In genomic region chr19:8798264-8798946, GRCm38 (mm10) we compare ENCODE assay signal across 8 mouse cellular contexts. TPM values are rescaled to one million over a fixed set of nuclear protein-coding genes. Genes with fewer than 3 reads are reported as not detected.
DNase-seq lines count a peak whose midpoint lies in the region; ATAC-seq and TF ChIP-seq lines count a peak whose summit lies in the region.

Polr2g (minus strand) TSS chr19:8798577.

- H3K4me2 ChIP-seq in heart, embryonic 11.5 days: peak within 1 kb of the TSS; percentile 77
- peak within 1 kb of the TSS; percentile 86 for H3K4me2 ChIP-seq in kidney, embryonic 16.5 days (replicated peaks; ENCODE audit: low read depth, low read length)
- H3K4me2 ChIP-seq in myocyte (ENCODE audit: low read depth): peak within 1 kb of the TSS; percentile 80

- peak within 1 kb of the TSS; percentile 70 for H3K27ac ChIP-seq in heart, embryonic 11.5 days (ENCODE audit: low read depth, low read length)
- H3K27ac ChIP-seq in kidney, embryonic 16.5 days (ENCODE audit: low read length): peak within 1 kb of the TSS; percentile 50
- H3K27ac ChIP-seq in liver, adult 2 months (replicated peaks; ENCODE audit: insufficient read depth, low read depth, low read length): peak within 1 kb of the TSS; percentile 37

- H3K27me3 ChIP-seq in C2C12 (ENCODE audit: control insufficient read depth, insufficient read depth, insufficient read length) (no peaks in the 10 kb centered on the region), myocyte (ENCODE audit: control insufficient read depth, insufficient read depth, insufficient read length) (no peaks in the 10 kb centered on the region)
- H3K27me3 ChIP-seq in erythroblast, embryonic 14.5 days (ENCODE audit: control insufficient read depth): no peaks in the 10 kb centered on the region
- H3K27me3 ChIP-seq in heart, embryonic 11.5 days (ENCODE audit: control insufficient read depth, insufficient read depth, low read length): no peaks in the 10 kb centered on the region
- no peaks in the 10 kb centered on the region for H3K27me3 ChIP-seq in kidney, embryonic 16.5 days (ENCODE audit: insufficient read depth, low read length)
- no peaks in the 10 kb centered on the region for H3K27me3 ChIP-seq in liver, adult 2 months (ENCODE audit: control insufficient read depth, insufficient read depth, low read length)
- H3K27me3 ChIP-seq in splenic B cell, adult 2 months (ENCODE audit: control insufficient read depth, insufficient read depth, low read length, poor library complexity, severe bottlenecking): no peaks in the 10 kb centered on the region

- H3K36me3 ChIP-seq in C2C12 (ENCODE audit: control insufficient read depth, insufficient read depth) (peaks cover 33% of the 10 kb centered on the region), myocyte (ENCODE audit: control insufficient read depth, insufficient read depth) (peaks cover 16% of the 10 kb centered on the region)
- peaks cover 31% of the 10 kb centered on the region for H3K36me3 ChIP-seq in erythroblast, embryonic 14.5 days (ENCODE audit: control insufficient read depth)
- H3K36me3 ChIP-seq in heart, embryonic 11.5 days (ENCODE audit: control insufficient read depth, insufficient read depth, low read length): peaks cover 17% of the 10 kb centered on the region
- H3K36me3 ChIP-seq in kidney, embryonic 16.5 days (ENCODE audit: insufficient read depth, low read length): peaks cover 22% of the 10 kb centered on the region
- peaks cover 5% of the 10 kb centered on the region; the same call in 1 of the 2 replicates for H3K36me3 ChIP-seq in liver, adult 2 months (ENCODE audit: control insufficient read depth, insufficient read depth, low read length)
- peaks cover 17% of the 10 kb centered on the region for H3K36me3 ChIP-seq in splenic B cell, adult 2 months (ENCODE audit: control insufficient read depth, insufficient read depth, low read length, poor library complexity, severe bottlenecking)

- H3K79me3 ChIP-seq in C2C12 (ENCODE audit: low read depth): peaks cover 16% of the 10 kb centered on the region

- 2% methylated on average over 25 of the region's 25 CpGs for WGBS in heart, embryonic 11.5 days (ENCODE audit: insufficient replicate concordance)
- under 1% methylated on average over 25 of the region's 25 CpGs for WGBS in kidney, embryonic 16.5 days
- WGBS in liver, adult 2 months: under 1% methylated on average over 25 of the region's 25 CpGs

- H3K4me3 ChIP-seq in C2C12 (ENCODE audit: insufficient read depth, poor library complexity, severe bottlenecking) (peak within 1 kb of the TSS; percentile 79), myocyte (peak within 1 kb of the TSS; percentile 75)
- peak within 1 kb of the TSS; percentile 92 for H3K4me3 ChIP-seq in erythroblast, embryonic 14.5 days (replicated peaks)
- peak within 1 kb of the TSS; percentile 91 for H3K4me3 ChIP-seq in heart, embryonic 11.5 days (ENCODE audit: low read depth, low read length)
- peak within 1 kb of the TSS; percentile 71 for H3K4me3 ChIP-seq in kidney, embryonic 16.5 days (ENCODE audit: low read length)
- peak within 1 kb of the TSS; percentile 85 for H3K4me3 ChIP-seq in liver, adult 2 months (ENCODE audit: insufficient read depth, low read depth, low read length)

- TF ChIP-seq POLR2A in brain, embryonic 14.5 days (IDR thresholded peaks at IDR 0.05; ENCODE audit: borderline replicate concordance, extremely low read depth, insufficient read depth, insufficient read length, poor library complexity, severe bottlenecking): peak; percentile 30; the same call in 1 of the 2 replicates
- TF ChIP-seq POLR2A in liver, adult 2 months (IDR thresholded peaks at IDR 0.05; ENCODE audit: extremely low read depth, insufficient read depth, low read length): peak; percentile 83
- peak; percentile 74 for TF ChIP-seq POLR2A in myocyte (IDR thresholded peaks at IDR 0.05; ENCODE audit: insufficient read length, low read depth)

- peak; percentile 97 for DNase-seq in brain, embryonic 14.5 days (ENCODE audit: low read depth)
- DNase-seq in liver, adult 2 months (ENCODE audit: extremely low read depth, low read depth, low spot score): peak; percentile 88
- DNase-seq in splenic B cell, adult 2 months (ENCODE audit: low read depth, low spot score): peak; percentile 93

- H3K79me2 ChIP-seq in C2C12 (ENCODE audit: control insufficient read depth, insufficient read depth): peaks cover 26% of the 10 kb centered on the region
- no peaks in the 10 kb centered on the region for H3K79me2 ChIP-seq in liver, adult 2 months (ENCODE audit: control insufficient read depth, insufficient read depth, low read length)
- peaks cover 23% of the 10 kb centered on the region for H3K79me2 ChIP-seq in myocyte (ENCODE audit: control insufficient read depth, insufficient read depth)

- H3ac ChIP-seq in C2C12 (ENCODE audit: control insufficient read depth, insufficient read length, low read depth) (peak within 1 kb of the TSS; percentile 72), myocyte (ENCODE audit: control insufficient read depth, insufficient read length) (peak within 1 kb of the TSS; percentile 23)

- ATAC-seq in heart, embryonic 11.5 days (replicated peaks; ENCODE audit: insufficient number of reproducible peaks, low FRiP score, low TSS enrichment): peak; percentile 82
- ATAC-seq in kidney, embryonic 16.5 days (ENCODE audit: low FRiP score, low TSS enrichment): peak; percentile 79

- TF ChIP-seq CTCF in C2C12 (IDR thresholded peaks at IDR 0.05; ENCODE audit: control insufficient read depth, insufficient read depth, insufficient read length): no peak
- no peak for TF ChIP-seq CTCF in brain, embryonic 14.5 days (IDR thresholded peaks at IDR 0.05; ENCODE audit: borderline replicate concordance, extremely low read depth, insufficient read depth, insufficient read length)
- TF ChIP-seq CTCF in liver, adult 2 months (IDR thresholded peaks at IDR 0.05; ENCODE audit: low read depth, low read length): no peak

- peak within 1 kb of the TSS; percentile 94 for H3K9ac ChIP-seq in heart, embryonic 11.5 days (ENCODE audit: low read depth, low read length)
- H3K9ac ChIP-seq in kidney, embryonic 16.5 days (replicated peaks; ENCODE audit: low read length): peak within 1 kb of the TSS; percentile 88
- H3K9ac ChIP-seq in liver, adult 2 months (ENCODE audit: low read depth, low read length): peak within 1 kb of the TSS; percentile 51

- H3K4me1 ChIP-seq in erythroblast, embryonic 14.5 days (ENCODE audit: control insufficient read depth): peaks cover 60% of the 10 kb centered on the region
- peaks cover 7% of the 10 kb centered on the region; the same call in 1 of the 2 replicates for H3K4me1 ChIP-seq in heart, embryonic 11.5 days (ENCODE audit: control insufficient read depth, insufficient read depth, low read length)
- peaks cover 18% of the 10 kb centered on the region for H3K4me1 ChIP-seq in kidney, embryonic 16.5 days (ENCODE audit: insufficient read depth, low read length)
- peaks cover 6% of the 10 kb centered on the region; the same call in 1 of the 2 replicates for H3K4me1 ChIP-seq in liver, adult 2 months (ENCODE audit: control insufficient read depth, insufficient read depth, low read length)

- H3K9me3 ChIP-seq in erythroblast, embryonic 14.5 days (ENCODE audit: control insufficient read depth, low read length): peaks cover 2% of the 10 kb centered on the region
- no peaks in the 10 kb centered on the region for H3K9me3 ChIP-seq in heart, embryonic 11.5 days (replicated peaks; ENCODE audit: control insufficient read depth, low read length)
- 0 out of 2 replicates have a peak, but pooled peaks cover 2% of the 10 kb centered on the region for H3K9me3 ChIP-seq in kidney, embryonic 16.5 days (ENCODE audit: low read length)

TF ChIP-seq in C2C12, 6 proteins besides CTCF, POLR2A, EP300 and RAD21:
- TF ChIP-seq USF1 (IDR thresholded peaks at IDR 0.05; ENCODE audit: low read depth) (peak; percentile 54), MAX (IDR thresholded peaks at IDR 0.05) (peak; percentile 39), FOSL1 (IDR thresholded peaks at IDR 0.05; ENCODE audit: insufficient read depth, low read length, poor library complexity, severe bottlenecking) (no peak), CEBPB (IDR thresholded peaks at IDR 0.05; ENCODE audit: low read depth) (no peak)

TF ChIP-seq in myocyte, 11 proteins besides CTCF, POLR2A, EP300 and RAD21:
- TF ChIP-seq USF1 (IDR thresholded peaks at IDR 0.05; ENCODE audit: low read depth): peak; percentile 7
- TF ChIP-seq REST (IDR thresholded peaks at IDR 0.05; ENCODE audit: insufficient read depth, insufficient read length): no peak
- TF ChIP-seq POLR2AphosphoS2 (IDR thresholded peaks at IDR 0.05; ENCODE audit: insufficient read length, low read depth): peak; percentile 63
- TF ChIP-seq SRF (IDR thresholded peaks at IDR 0.05; ENCODE audit: control insufficient read depth, insufficient read length, low read depth): no peak
- TF ChIP-seq MYOD1 (IDR thresholded peaks at IDR 0.05; ENCODE audit: control insufficient read depth in 1 of 3, insufficient read length in 2 of 3, low read depth in 2 of 3): no peak
- TF ChIP-seq MYOG (IDR thresholded peaks at IDR 0.05; ENCODE audit: control insufficient read depth in 1 of 3, insufficient read depth in 1 of 3, insufficient read length in 2 of 3, low read depth in 2 of 3): no peak
- TF ChIP-seq MAX (IDR thresholded peaks at IDR 0.05; ENCODE audit: low read depth): no peak
- TF ChIP-seq CEBPB (IDR thresholded peaks at IDR 0.05; ENCODE audit: insufficient read depth, poor library complexity, severe bottlenecking): no peak
- TF ChIP-seq TCF3 (IDR thresholded peaks at IDR 0.05; ENCODE audit: insufficient read length, low read depth): no peak
- TF ChIP-seq TCF12 (IDR thresholded peaks at IDR 0.05; ENCODE audit: insufficient read depth, poor library complexity, severe bottlenecking): no peak
- TF ChIP-seq E2F4 (IDR thresholded peaks at IDR 0.05; ENCODE audit: insufficient read depth): no peak

RNA-seq across cellular contexts. Expression of gene Polr2g, which starts in this region (rescaled TPM):
- polyA plus RNA-seq in C2C12 (2012; fragmentation: generic; extraction: Trizol) (178 TPM), myocyte (2012; fragmentation: generic; extraction: Trizol) (152 TPM)
- polyA plus RNA-seq in brain, embryonic 14.5 days (2012; rRNA removed): 112 and 163 TPM in 2 replicates
- polyA plus RNA-seq in erythroblast, embryonic 14.5 days (2012): 0.36 and 0.84 TPM in 2 replicates
- 138 and 155 TPM in 2 replicates for polyA plus RNA-seq in heart, embryonic 11.5 days (2014; fragmentation: Nextera tagmentation; extraction: Ambion mirVana)
- 168 and 176 TPM in 2 replicates for polyA plus RNA-seq in kidney, embryonic 16.5 days (2015; fragmentation: Nextera tagmentation; extraction: Ambion mirVana)
- total RNA-seq in liver, adult 2 months (2014; rRNA removed): 25.2 and 26.6 TPM in 2 replicates
- 12.9 and 13.2 TPM in 2 replicates for polyA plus RNA-seq in liver, adult 2 months (2012; rRNA removed)

Comparison
In these comparisons a context has a peak if more than half of its experiments do, and no peak if none do; other contexts are left out.
1. Peak in every context shown above with its lines: DNase-seq, ATAC-seq, H3K4me3 ChIP-seq and H3K27ac ChIP-seq.
2. POLR2A ChIP-seq: peak in every context shown above with its lines; median percentile 83 in liver, adult 2 months; 74 in myocyte; 30 in brain, embryonic 14.5 days.